Mouse (Mus musculus): ENCODE results near the gene Rps6kb1. TPM values are rescaled to one million over a fixed set of nuclear protein-coding genes. Genes with fewer than 3 reads are reported as not detected.

Gene Rps6kb1
- total and polyA plus RNA-seq, 3 experiments = 45.2 to 110 (median 76.9) TPM

DNA sequence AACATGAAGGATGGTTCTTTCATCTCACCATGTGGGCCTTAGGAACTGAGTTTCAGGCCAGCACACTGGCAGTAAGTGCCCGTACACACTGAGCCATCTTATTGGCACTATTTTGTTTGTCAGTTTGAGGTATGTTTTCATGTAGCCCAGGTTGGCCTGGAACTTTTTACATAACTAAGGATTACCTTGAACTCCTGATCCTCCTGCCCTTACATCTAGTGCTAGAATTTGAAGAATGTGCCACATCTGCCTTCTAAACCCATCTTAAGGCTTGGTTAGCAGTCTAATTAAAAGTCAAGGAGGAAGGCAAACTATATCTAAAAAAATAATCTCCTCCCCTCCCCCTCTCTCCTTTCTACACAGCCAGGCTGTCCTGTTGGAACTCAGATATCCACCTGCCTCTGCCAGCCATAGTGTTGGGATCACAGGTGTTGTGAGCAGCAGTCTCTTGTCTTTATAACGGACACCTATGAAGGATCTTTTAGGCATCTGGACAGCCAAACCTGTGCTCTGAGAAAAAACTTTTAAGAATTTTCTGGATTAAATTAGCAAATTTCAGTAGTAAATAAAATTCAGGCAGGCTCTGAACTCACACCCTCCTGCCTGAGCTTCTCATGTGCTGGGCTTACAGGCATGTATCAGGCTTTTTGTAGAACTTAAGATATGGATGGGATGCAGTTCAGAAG is 47.5 kb upstream of the Rps6kb1 start:
- Histone ChIP-seq H3K4me2 (ENCODE audit: insufficient read depth, low read depth, poor library complexity, severe bottlenecking) (peak overlapping the region; percentile 79), H3K9ac (ENCODE audit: insufficient read depth, low read depth) (peak overlapping the region; percentile 73), H3K79me2 (replicated peaks; ENCODE audit: control insufficient read depth, extremely low read depth, insufficient read depth, poor library complexity, severe bottlenecking) (peaks cover 8% of the 10 kb centered on the region; the same call in 1 of the 2 replicates), H3K4me3 (replicated peaks in 1 of 3; ENCODE audit: low read depth in 2 of 3, low read length in 2 of 3, poor library complexity in 1 of 3) (no peak overlapping the region), H3K27ac (ENCODE audit: insufficient read depth, low read depth) (peak overlapping the region; percentile 85), H3K27me3 (replicated peaks) (no peaks in the 10 kb centered on the region), H3K36me3 (replicated peaks in 1 of 2; ENCODE audit: control insufficient read depth in 1 of 2, insufficient read depth in 1 of 2, low read length in 1 of 2) (peaks cover 2 to 4% of the 10 kb centered on the region in 2 experiments), H3K4me1 (ENCODE audit: control insufficient read depth in 1 of 2, insufficient read depth in 2 of 2) (peaks cover 34 to 91% of the 10 kb centered on the region in 2 experiments), H3K9me3 (replicated peaks; ENCODE audit: low read length) (no peaks in the 10 kb centered on the region)
- in situ Hi-C loops (cut with MboI; ENCODE audit: low pct_ligation_motif_present, low pct_unique_long_range_greater_than_20kb, low sequenced_read_pairs) = no loop called here
- dilution Hi-C loops (cut with MboI; ENCODE audit: extremely low pct_ligation_motif_present, extremely low pct_unique_long_range_greater_than_20kb, low sequenced_read_pairs) = no loop called here
- no peak for DNase-seq (ENCODE audit: extremely low read depth)
- TF ChIP-seq KAT2A (IDR thresholded peaks at IDR 0.05; ENCODE audit: insufficient replicate concordance, low read length) (no peak), CHD1 (IDR thresholded peaks at IDR 0.05; ENCODE audit: low read depth, low read length) (peak; percentile 70; the same call in 1 of the 2 replicates)

DNA sequence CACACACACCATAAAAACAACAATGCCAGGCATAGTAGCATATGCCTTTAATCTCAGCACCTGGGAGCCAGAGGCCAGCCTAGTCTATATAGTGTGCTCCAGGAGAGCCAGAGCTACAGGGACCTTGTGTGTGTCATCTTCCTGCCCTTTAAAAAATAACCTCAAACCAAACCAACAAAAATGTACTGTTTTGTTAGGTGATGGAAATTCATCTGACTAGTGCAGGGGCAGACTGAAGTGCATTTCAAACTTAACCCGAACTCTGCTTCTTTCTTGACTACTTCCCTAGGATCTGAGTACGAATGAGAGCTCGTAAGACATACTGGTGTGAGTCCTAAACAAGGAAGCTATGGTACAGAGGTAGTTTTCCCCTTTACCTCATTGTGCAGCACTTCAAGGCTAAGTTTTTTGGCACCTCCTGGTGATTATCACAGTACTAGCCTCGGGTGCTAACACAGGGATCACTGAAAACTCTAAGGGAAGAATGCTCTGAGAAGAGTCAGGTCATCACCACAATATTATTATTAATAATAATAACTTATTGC is 46.8 kb upstream of the Rps6kb1 start:
- Histone ChIP-seq H3K79me2 (replicated peaks; ENCODE audit: control insufficient read depth, extremely low read depth, insufficient read depth, poor library complexity, severe bottlenecking) (peaks cover 9% of the 10 kb centered on the region; the same call in 1 of the 2 replicates), H3K9me3 (replicated peaks; ENCODE audit: low read length) (no peaks in the 10 kb centered on the region), H3K4me1 (ENCODE audit: control insufficient read depth in 1 of 2, insufficient read depth in 2 of 2) (peaks cover 32 to 85% of the 10 kb centered on the region in 2 experiments), H3K27ac (ENCODE audit: insufficient read depth, low read depth) (peak overlapping the region; percentile 61), H3K27me3 (replicated peaks) (no peaks in the 10 kb centered on the region), H3K36me3 (replicated peaks in 1 of 2; ENCODE audit: control insufficient read depth in 1 of 2, insufficient read depth in 1 of 2, low read length in 1 of 2) (peaks cover 2 to 4% of the 10 kb centered on the region in 2 experiments), H3K9ac (ENCODE audit: insufficient read depth, low read depth) (0 out of 2 replicates have a peak overlapping the region, but pooled peaks have one; percentile 4), H3K4me3 (replicated peaks in 1 of 3; ENCODE audit: low read depth in 2 of 3, low read length in 2 of 3, poor library complexity in 1 of 3) (peak overlapping the region in 1 of 3 experiments; percentile 1), H3K4me2 (ENCODE audit: insufficient read depth, low read depth, poor library complexity, severe bottlenecking) (no peak overlapping the region)
- no peak for DNase-seq (ENCODE audit: extremely low read depth)
- dilution Hi-C loops (cut with MboI; ENCODE audit: extremely low pct_ligation_motif_present, extremely low pct_unique_long_range_greater_than_20kb, low sequenced_read_pairs) (no loop called here), in situ Hi-C loops (cut with MboI; ENCODE audit: low pct_ligation_motif_present, low pct_unique_long_range_greater_than_20kb, low sequenced_read_pairs) (no loop called here)
- TF ChIP-seq JUN (IDR thresholded peaks at IDR 0.05; ENCODE audit: insufficient read depth, low read depth, low read length) (no peak), ETS1 (conservative IDR thresholded peaks at IDR 0.05; ENCODE audit: low read depth, low read length) (no peak; the same call in 1 of the 2 replicates), POLR2A (IDR thresholded peaks at IDR 0.05; ENCODE audit: low read depth, low read length) (peak; percentile 35), SIN3A (IDR thresholded peaks at IDR 0.05; ENCODE audit: low read length) (no peak), HCFC1 (IDR thresholded peaks at IDR 0.05; ENCODE audit: low read depth, low read length) (no peak), ELF1 (IDR thresholded peaks at IDR 0.05; ENCODE audit: low read depth, low read length) (peak; percentile 14; the same call in 1 of the 2 replicates), ZNF384 (IDR thresholded peaks at IDR 0.05; ENCODE audit: low read depth, low read length) (no peak), EP300 (IDR thresholded peaks at IDR 0.05; ENCODE audit: low read length) (no peak)

DNA sequence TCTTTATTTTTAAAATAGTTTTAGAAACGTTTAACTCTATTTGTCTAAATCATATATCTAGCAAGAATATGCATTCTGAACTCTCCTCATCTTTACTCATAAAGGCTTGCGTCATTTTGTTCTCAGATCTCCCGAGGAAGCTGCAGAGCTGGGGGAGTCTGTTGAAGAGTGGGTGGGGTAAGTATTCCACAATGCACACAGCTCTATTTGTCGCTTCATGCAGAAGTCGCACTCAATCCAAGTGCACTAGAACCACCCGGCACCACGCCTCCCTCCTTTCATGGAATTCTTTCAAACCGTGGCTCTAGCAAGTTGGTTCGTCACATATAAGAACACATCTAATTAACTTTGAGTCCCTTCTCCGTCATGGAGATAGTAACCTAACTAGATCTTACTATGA is 46.0 kb upstream of the Rps6kb1 start:
- H3K27me3 ChIP-seq (replicated peaks) = no peaks in the 10 kb centered on the region
- dilution Hi-C loops (cut with MboI; ENCODE audit: extremely low pct_ligation_motif_present, extremely low pct_unique_long_range_greater_than_20kb, low sequenced_read_pairs) = no loop called here
- H3K9ac ChIP-seq (ENCODE audit: insufficient read depth, low read depth) = no peak overlapping the region
- H3K36me3 ChIP-seq (replicated peaks in 1 of 2; ENCODE audit: control insufficient read depth in 1 of 2, insufficient read depth in 1 of 2, low read length in 1 of 2) = peaks cover 2 to 4% of the 10 kb centered on the region in 2 experiments
- in situ Hi-C loops (cut with MboI; ENCODE audit: low pct_ligation_motif_present, low pct_unique_long_range_greater_than_20kb, low sequenced_read_pairs) = no loop called here
- peaks cover 32 to 77% of the 10 kb centered on the region in 2 experiments for H3K4me1 ChIP-seq (ENCODE audit: control insufficient read depth in 1 of 2, insufficient read depth in 2 of 2)
- peaks cover 17% of the 10 kb centered on the region for H3K79me2 ChIP-seq (replicated peaks; ENCODE audit: control insufficient read depth, extremely low read depth, insufficient read depth, poor library complexity, severe bottlenecking)
- no peak for DNase-seq (ENCODE audit: extremely low read depth)
- peak overlapping the region; percentile 61; the same call in 1 of the 2 replicates for H3K27ac ChIP-seq (ENCODE audit: insufficient read depth, low read depth)
- H3K9me3 ChIP-seq (replicated peaks; ENCODE audit: low read length) = no peaks in the 10 kb centered on the region
- no peak overlapping the region for H3K4me3 ChIP-seq (replicated peaks in 1 of 3; ENCODE audit: low read depth in 2 of 3, low read length in 2 of 3, poor library complexity in 1 of 3)
- TF ChIP-seq USF2 (conservative IDR thresholded peaks at IDR 0.05; ENCODE audit: low read depth, low read length) (no peak), ZNF384 (IDR thresholded peaks at IDR 0.05; ENCODE audit: low read depth, low read length) (no peak), NRF1 (IDR thresholded peaks at IDR 0.05; ENCODE audit: low read depth, low read length) (no peak), USF1 (IDR thresholded peaks at IDR 0.05; ENCODE audit: low read depth, low read length) (no peak), CTCF (conservative IDR thresholded peaks at IDR 0.05 in 1 of 2, IDR thresholded peaks at IDR 0.05 in 1 of 2; ENCODE audit: low read depth in 2 of 2, low read length in 2 of 2) (no peak), BHLHE40 (IDR thresholded peaks at IDR 0.05; ENCODE audit: low read depth, low read length) (no peak), POLR2AphosphoS2 (IDR thresholded peaks at IDR 0.05; ENCODE audit: low read depth, low read length) (no peak), TBP (conservative IDR thresholded peaks at IDR 0.05; ENCODE audit: low read depth, low read length) (no peak), ETS1 (conservative IDR thresholded peaks at IDR 0.05; ENCODE audit: low read depth, low read length) (no peak), GABPA (IDR thresholded peaks at IDR 0.05; ENCODE audit: insufficient replicate concordance, low read depth, low read length) (no peak), PAX5 (IDR thresholded peaks at IDR 0.05; ENCODE audit: low read length) (no peak), SMC3 (IDR thresholded peaks at IDR 0.05; ENCODE audit: low read depth, low read length) (no peak)
- no peak overlapping the region for H3K4me2 ChIP-seq (ENCODE audit: insufficient read depth, low read depth, poor library complexity, severe bottlenecking)
